Mouse (Mus musculus) ES-E14 (cell line): ENCODE measurements around the gene Plekhs1.
A peak's percentile ranks its signal among the peaks of the same experiment; 100 is the strongest.

Experiments
- CHD2 ChIP-seq: IDR thresholded peaks from 2 replicates; pipeline ENCODE4 v1.6.1; 2014; ENCODE audit warnings: mild to moderate bottlenecking, low read depth, low read length, inconsistent platforms
- HCFC1 ChIP-seq: IDR thresholded peaks from 2 replicates; pipeline ENCODE4 v1.6.1; 2012; ENCODE audit warnings: low read length, inconsistent platforms, borderline replicate concordance; ENCODE audit not compliant: insufficient read depth
- ZC3H11A ChIP-seq: IDR thresholded peaks from 2 replicates; pipeline ENCODE4 v1.6.1; 2012; ENCODE audit warnings: low read depth, mild to moderate bottlenecking, inconsistent platforms, low read length, borderline replicate concordance

GRCm38 (mm10) chr19:56430369-56430768 is 31.1 kb upstream of the Plekhs1 start:
- peak; percentile 13; the same call in 1 of the 2 replicates for TF ChIP-seq ZC3H11A
- TF ChIP-seq HCFC1, result no peak
- TF ChIP-seq CHD2, result no peak
